Mouse (Mus musculus): ENCODE data around the gene Coro1c. TPM values are rescaled to one million over a fixed set of nuclear protein-coding genes. Genes with fewer than 3 reads are reported as not detected.

The Coro1c gene
- total and polyA plus RNA-seq, 3 experiments = 66.1 to 87.4 (median 69.9) TPM

DNA sequence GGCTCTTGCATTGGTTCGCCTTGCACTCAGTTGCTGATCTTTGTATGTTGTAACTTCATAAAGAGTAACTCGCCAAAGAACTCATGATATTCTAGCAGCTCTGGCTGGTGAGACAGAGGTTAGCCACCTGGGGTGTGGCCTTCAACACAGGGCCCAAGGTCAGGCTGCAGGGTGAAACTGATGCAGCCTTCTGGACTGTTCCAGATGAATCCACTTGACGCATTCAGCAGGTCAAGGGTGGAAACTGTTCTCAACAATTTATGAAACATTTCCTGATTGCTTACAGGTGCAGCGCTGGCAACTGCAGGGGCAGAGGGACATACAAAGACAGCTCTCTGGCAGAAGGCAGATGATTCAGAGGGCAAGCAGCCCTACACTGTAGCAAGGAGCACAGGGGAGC lies 32.9 kb downstream of the Coro1c start:
- in situ Hi-C loops (cut with MboI; ENCODE audit: low pct_ligation_motif_present, low pct_unique_long_range_greater_than_20kb, low sequenced_read_pairs) = no loop called here
- H3K27ac ChIP-seq (ENCODE audit: insufficient read depth, low read depth) = no peak overlapping the region
- H3K79me2 ChIP-seq (replicated peaks; ENCODE audit: control insufficient read depth, extremely low read depth, insufficient read depth, poor library complexity, severe bottlenecking) = no peaks in the 10 kb centered on the region
- no peak overlapping the region for H3K4me2 ChIP-seq (ENCODE audit: insufficient read depth, low read depth, poor library complexity, severe bottlenecking)
- peaks cover 12% of the 10 kb centered on the region for H3K9me3 ChIP-seq (replicated peaks; ENCODE audit: low read length)
- no peak overlapping the region for H3K4me3 ChIP-seq (replicated peaks in 1 of 3; ENCODE audit: low read depth in 2 of 3, low read length in 2 of 3, poor library complexity in 1 of 3)
- H3K27me3 ChIP-seq (replicated peaks) = no peaks in the 10 kb centered on the region
- TF ChIP-seq ETS1 (conservative IDR thresholded peaks at IDR 0.05; ENCODE audit: low read depth, low read length) (no peak), ZNF384 (IDR thresholded peaks at IDR 0.05; ENCODE audit: low read depth, low read length) (no peak), ELF1 (IDR thresholded peaks at IDR 0.05; ENCODE audit: low read depth, low read length) (no peak), EP300 (IDR thresholded peaks at IDR 0.05; ENCODE audit: low read length) (no peak), CHD2 (IDR thresholded peaks at IDR 0.05; ENCODE audit: low read length) (no peak), MYC (IDR thresholded peaks at IDR 0.05; ENCODE audit: low read depth, low read length) (no peak), RCOR1 (conservative IDR thresholded peaks at IDR 0.05; ENCODE audit: low read depth, low read length) (no peak), HCFC1 (IDR thresholded peaks at IDR 0.05; ENCODE audit: low read depth, low read length) (no peak), NRF1 (IDR thresholded peaks at IDR 0.05; ENCODE audit: low read depth, low read length) (no peak), SIN3A (IDR thresholded peaks at IDR 0.05; ENCODE audit: low read length) (no peak), MXI1 (IDR thresholded peaks at IDR 0.05; ENCODE audit: low read depth, low read length) (no peak), GABPA (IDR thresholded peaks at IDR 0.05; ENCODE audit: insufficient replicate concordance, low read depth, low read length) (no peak), MAFK (IDR thresholded peaks at IDR 0.05; ENCODE audit: insufficient replicate concordance, low read length) (no peak), MEF2A (IDR thresholded peaks at IDR 0.05; ENCODE audit: borderline replicate concordance, low read depth, low read length) (no peak), PAX5 (IDR thresholded peaks at IDR 0.05; ENCODE audit: low read length) (no peak), USF1 (IDR thresholded peaks at IDR 0.05; ENCODE audit: low read depth, low read length) (no peak), KAT2A (IDR thresholded peaks at IDR 0.05; ENCODE audit: insufficient replicate concordance, low read length) (no peak), ZKSCAN1 (IDR thresholded peaks at IDR 0.05; ENCODE audit: borderline replicate concordance, low read depth, low read length) (no peak), MAZ (IDR thresholded peaks at IDR 0.05; ENCODE audit: low read depth, low read length) (no peak), ZC3H11A (IDR thresholded peaks at IDR 0.05; ENCODE audit: low read depth, low read length) (no peak)
- peaks cover 7 to 48% of the 10 kb centered on the region in 2 experiments for H3K4me1 ChIP-seq (ENCODE audit: control insufficient read depth in 1 of 2, insufficient read depth in 2 of 2)
- DNase-seq (ENCODE audit: extremely low read depth) = no peak
- H3K36me3 ChIP-seq (replicated peaks in 1 of 2; ENCODE audit: control insufficient read depth in 1 of 2, insufficient read depth in 1 of 2, low read length in 1 of 2) = peaks cover 17 to 90% of the 10 kb centered on the region in 2 experiments
- no peak overlapping the region for H3K9ac ChIP-seq (ENCODE audit: insufficient read depth, low read depth)
- dilution Hi-C loops (cut with MboI; ENCODE audit: extremely low pct_ligation_motif_present, extremely low pct_unique_long_range_greater_than_20kb, low sequenced_read_pairs) = no loop called here

Data from CH12.LX (cell line).